Mouse (Mus musculus) heart, embryonic 11.5 days (tissue): ENCODE measurements around the gene Gm20661. TPM values are rescaled to one million over a fixed set of nuclear protein-coding genes. Genes with fewer than 3 reads are reported as not detected.

Experiments used
- ATAC-seq: fragments of 200-750 bp; cut with Nextera tagmentation; replicated peaks from 2 replicates; pipeline ENCODE4 v1.8.0; 2017; ENCODE audit warnings: moderate library complexity; ENCODE audit not compliant: insufficient number of reproducible peaks, low FRiP score, low TSS enrichment
- H3K27ac ChIP-seq: fragments of 300-500 bp; sonication (generic); 2 replicates; pipeline ENCODE4 v1.5.1; 2014; ENCODE audit warnings: mild to moderate bottlenecking, low read depth, low read length
- H3K27me3 ChIP-seq: fragments of 300-500 bp; sonication (generic); 2 replicates; pipeline ENCODE4 v1.6.1; 2014; ENCODE audit warnings: mild to moderate bottlenecking, low read length, mixed read lengths; ENCODE audit not compliant: control insufficient read depth, insufficient read depth
- H3K36me3 ChIP-seq: fragments of 300-500 bp; sonication (generic); 2 replicates; pipeline ENCODE4 v1.6.1; 2014; ENCODE audit warnings: mild to moderate bottlenecking, low read length, moderate library complexity, mixed read lengths; ENCODE audit not compliant: control insufficient read depth, insufficient read depth
- H3K4me1 ChIP-seq: fragments of 300-500 bp; sonication (generic); 2 replicates; pipeline ENCODE4 v1.6.1; 2014; ENCODE audit warnings: low read length; ENCODE audit not compliant: control insufficient read depth, insufficient read depth
- H3K4me2 ChIP-seq: fragments of 300-500 bp; sonication (generic); 2 replicates; pipeline ENCODE4 v1.6.1; 2014; ENCODE audit warnings: mild to moderate bottlenecking, moderate library complexity
- H3K4me3 ChIP-seq: fragments of 300-500 bp; sonication (generic); 2 replicates; pipeline ENCODE4 v1.5.1; 2014; ENCODE audit warnings: low read depth, low read length
- H3K9ac ChIP-seq: fragments of 300-500 bp; sonication (generic); 2 replicates; pipeline ENCODE4 v1.6.1; 2014; ENCODE audit warnings: mild to moderate bottlenecking, low read depth, low read length, moderate library complexity
- H3K9me3 ChIP-seq: fragments of 300-500 bp; sonication (generic); replicated peaks from 2 replicates; pipeline ENCODE4 v1.6.1; 2016; ENCODE audit warnings: low read length; ENCODE audit not compliant: control insufficient read depth
- WGBS: fragments of 180-500 bp; shearing (Covaris S2); extraction: QIAGEN DNeasy Blood & Tissue Kit; methylation state at CpG from one replicate; pipeline ENCODE4 v1.1.7; 2014; ENCODE audit not compliant: insufficient replicate concordance; 5-methylcytosine and 5-hydroxymethylcytosine counted together
- polyA plus RNA-seq: library from polyadenylated mRNA; unstranded; fragments of >200 nt; fragmentation: Nextera tagmentation; extraction: Ambion mirVana; gene quantifications from 2 replicates; pipeline ENCODE4 v1.2.1, GENCODE M21; 2014

Gm20661 gene
- polyA plus RNA-seq, 1 experiment from 2014 or later: 4.0 TPM

DNA sequence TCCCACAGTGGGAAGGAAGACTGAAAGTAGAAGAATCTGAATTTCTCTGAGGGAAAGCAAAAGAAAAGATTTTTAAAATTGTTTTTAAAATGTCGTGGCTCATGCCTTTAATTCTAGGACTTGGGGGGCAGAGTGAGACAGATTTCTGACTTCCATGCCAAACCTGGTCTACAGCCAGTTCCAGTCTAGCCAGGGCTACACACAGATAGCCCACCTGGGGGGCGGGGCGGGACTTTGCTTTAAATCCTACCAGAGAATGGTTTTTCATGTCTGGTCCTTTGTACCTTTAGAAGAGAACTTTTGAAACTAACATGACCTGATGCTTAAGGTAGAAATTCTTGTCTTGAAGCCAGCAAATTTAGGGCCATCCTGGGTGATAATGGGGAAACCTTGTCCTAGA is 40.4 kb downstream of the Gm20661 start:
- WGBS: 84% methylated on average over 3 of the region's 3 CpGs

GRCm38 (mm10) chr9:108026584-108026983 is 43.7 kb downstream of the Gm20661 start:
- Histone ChIP-seq H3K27me3 (no peaks in the 10 kb centered on the region), H3K4me2 (no peak overlapping the region), H3K4me3 (no peak overlapping the region), H3K27ac (no peak overlapping the region), H3K4me1 (no peaks in the 10 kb centered on the region; the same call in 1 of the 2 replicates), H3K9ac (no peak overlapping the region), H3K36me3 (peaks cover 27% of the 10 kb centered on the region), H3K9me3 (no peaks in the 10 kb centered on the region)
- no peak for ATAC-seq
- WGBS: 90% methylated on average over 3 of the region's 3 CpGs

More for the DNA sequence above, 40.4 kb downstream of the Gm20661 start:
- no peaks in the 10 kb centered on the region for H3K27me3 ChIP-seq
- H3K9me3 ChIP-seq: no peaks in the 10 kb centered on the region
- peaks cover 6% of the 10 kb centered on the region for H3K4me1 ChIP-seq
- no peak overlapping the region for H3K4me2 ChIP-seq
- no peak overlapping the region for H3K27ac ChIP-seq
- no peak overlapping the region for H3K9ac ChIP-seq
- H3K36me3 ChIP-seq: peaks cover 25% of the 10 kb centered on the region
- no peak overlapping the region for H3K4me3 ChIP-seq
- no peak for ATAC-seq

DNA sequence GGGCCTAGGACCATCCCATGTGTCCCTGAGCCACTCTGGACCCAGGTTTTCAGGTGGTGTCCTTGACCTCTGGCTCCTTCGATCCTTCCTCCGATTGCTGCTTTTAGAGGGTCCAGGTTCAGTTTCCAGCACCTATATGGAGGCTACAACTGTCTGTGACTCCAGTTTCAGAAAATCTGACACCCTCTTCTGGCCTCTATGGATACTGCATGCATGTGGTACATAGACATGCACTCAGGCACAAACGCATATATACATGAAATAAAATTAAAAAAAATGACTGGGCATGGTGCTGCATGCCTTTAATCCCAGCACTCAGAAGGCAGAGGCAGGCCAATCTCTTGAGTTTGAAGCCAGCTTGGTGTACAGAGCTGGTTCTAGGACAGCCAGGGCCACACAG is 45.0 kb downstream of the Gm20661 start:
- 97% methylated on average over 3 of the region's 3 CpGs for WGBS
- H3K36me3 ChIP-seq: peaks cover 35% of the 10 kb centered on the region

DNA sequence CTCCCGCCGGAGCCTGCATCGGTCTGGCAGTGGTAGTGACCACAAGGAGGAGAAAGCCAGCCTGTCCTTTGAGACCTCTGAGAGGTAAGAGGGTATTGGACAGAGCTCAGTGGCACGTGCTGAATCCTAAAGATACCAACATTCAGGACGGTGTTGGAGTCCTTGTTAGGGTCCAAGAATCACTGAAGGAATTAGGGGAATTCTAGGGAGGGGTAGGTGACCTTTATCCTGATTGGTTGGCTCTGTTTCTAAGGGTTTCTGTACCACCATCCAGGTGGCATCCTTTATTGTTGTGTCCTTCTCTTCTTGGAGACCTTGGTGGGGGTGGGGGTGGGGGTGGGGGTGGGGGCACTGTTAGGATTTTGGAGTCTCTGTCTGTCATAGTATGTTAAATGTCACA is 49.3 kb downstream of the Gm20661 start:
- no peak overlapping the region for H3K27ac ChIP-seq
- no peaks in the 10 kb centered on the region for H3K27me3 ChIP-seq
- 84% methylated on average over 5 of the region's 5 CpGs for WGBS
- no peak overlapping the region for H3K9ac ChIP-seq
- ATAC-seq: no peak
- H3K4me1 ChIP-seq: no peaks in the 10 kb centered on the region
- H3K4me3 ChIP-seq: no peak overlapping the region
- H3K36me3 ChIP-seq: peaks cover 27% of the 10 kb centered on the region
- no peaks in the 10 kb centered on the region for H3K9me3 ChIP-seq
- H3K4me2 ChIP-seq: no peak overlapping the region

More for the DNA sequence above, 45.0 kb downstream of the Gm20661 start:
- Histone ChIP-seq H3K27ac (no peak overlapping the region), H3K9me3 (no peaks in the 10 kb centered on the region), H3K4me1 (no peaks in the 10 kb centered on the region), H3K4me2 (no peak overlapping the region), H3K27me3 (no peaks in the 10 kb centered on the region), H3K9ac (no peak overlapping the region), H3K4me3 (no peak overlapping the region)
- ATAC-seq: no peak

- Histone ChIP-seq H3K36me3 (peaks cover 20% of the 10 kb centered on the region), H3K9ac (no peak overlapping the region), H3K27ac (no peak overlapping the region), H3K4me3 (no peak overlapping the region), H3K27me3 (no peaks in the 10 kb centered on the region), H3K4me1 (no peaks in the 10 kb centered on the region), H3K9me3 (no peaks in the 10 kb centered on the region), H3K4me2 (no peak overlapping the region)
- WGBS: 94% methylated on average over 2 of the region's 2 CpGs
- no peak for ATAC-seq
Observed at GRCm38 (mm10) chr9:108035331-108036156, 52.7 kb downstream of the Gm20661 start.

Other genes with a start within 250 kb of the Gm20661 start
- 113 and 135 TPM in 2 replicates for gene Rbm5, start 212.1 kb upstream of the Gm20661 start, polyA plus RNA-seq
- gene Rbm6, start 109.8 kb upstream of the Gm20661 start, polyA plus RNA-seq: 46.0 and 51.3 TPM in 2 replicates
- 9.6 and 11.9 TPM in 2 replicates for gene Mon1a, start 94.9 kb upstream of the Gm20661 start, polyA plus RNA-seq
- 1.3 and 1.6 TPM in 2 replicates for gene Mst1r, start 76.2 kb upstream of the Gm20661 start, polyA plus RNA-seq
- not detected in 2 replicates for gene Actl11, start 54.6 kb upstream of the Gm20661 start, polyA plus RNA-seq
- gene Camkv, start 47.4 kb upstream of the Gm20661 start, polyA plus RNA-seq: 0.46 and 0.70 TPM in 2 replicates
- gene Traip, start 32.9 kb upstream of the Gm20661 start, polyA plus RNA-seq: 14.5 and 16.7 TPM in 2 replicates
- gene Uba7, start 7.6 kb upstream of the Gm20661 start, polyA plus RNA-seq: 43.9 and 47.8 TPM in 2 replicates
- gene Inka1, start 2.8 kb downstream of the Gm20661 start, polyA plus RNA-seq: 66.6 and 66.8 TPM in 2 replicates
- gene Cdhr4, start 9.4 kb downstream of the Gm20661 start, polyA plus RNA-seq: 7.0 and 10.2 TPM in 2 replicates
- gene Gm20662, start 13.3 kb downstream of the Gm20661 start, polyA plus RNA-seq: 0.52 and 0.90 TPM in 2 replicates
- gene Ip6k1, start 19.4 kb downstream of the Gm20661 start, polyA plus RNA-seq: 17.0 and 25.5 TPM in 2 replicates
- 24.0 and 24.5 TPM in 2 replicates for gene Gmppb, start 66.2 kb downstream of the Gm20661 start, polyA plus RNA-seq
- gene Amigo3, start 70.1 kb downstream of the Gm20661 start, polyA plus RNA-seq: 1.1 and 1.9 TPM in 2 replicates
- 1.4 and 1.8 TPM in 2 replicates for gene Mst1, start 97.4 kb downstream of the Gm20661 start, polyA plus RNA-seq
- gene Rnf123, start 100.3 kb downstream of the Gm20661 start, polyA plus RNA-seq: 23.4 and 27.2 TPM in 2 replicates
- gene Apeh, start 111.5 kb downstream of the Gm20661 start, polyA plus RNA-seq: 64.5 and 70.7 TPM in 2 replicates
- 0.58 and 0.77 TPM in 2 replicates for gene Bsn, start 207.3 kb downstream of the Gm20661 start, polyA plus RNA-seq